Mouse (Mus musculus) urinary bladder, adult 2 months (tissue): Measurements from ENCODE around the gene Med21. TPM values are rescaled to one million over a fixed set of nuclear protein-coding genes. Genes with fewer than 3 reads are reported as not detected.

Experiments used
- DNase-seq: peaks from one replicate; pipeline ENCODE4 v3.0.0; 2022; ENCODE audit warnings: low spot score
- polyA plus RNA-seq: library from polyadenylated mRNA; depleted of rRNA; stranded (reverse); fragments of >200 nt; gene quantifications from 2 replicates; pipeline ENCODE4 v1.2.3, GENCODE M21; 2012

Med21 gene
- polyA plus RNA-seq, 1 experiment: 98.5 TPM

- no peak for DNase-seq
These were observed 2.0 kb upstream of the Med21 start for GRCm38 (mm10) chr6:146640068-146640965.

- no peak for DNase-seq
These were observed 1.4 kb upstream of the Med21 start for GRCm38 (mm10) chr6:146640991-146641390.

- DNase-seq: no peak
These were observed 631 bp upstream of the Med21 start for GRCm38 (mm10) chr6:146641621-146642210.

DNA sequence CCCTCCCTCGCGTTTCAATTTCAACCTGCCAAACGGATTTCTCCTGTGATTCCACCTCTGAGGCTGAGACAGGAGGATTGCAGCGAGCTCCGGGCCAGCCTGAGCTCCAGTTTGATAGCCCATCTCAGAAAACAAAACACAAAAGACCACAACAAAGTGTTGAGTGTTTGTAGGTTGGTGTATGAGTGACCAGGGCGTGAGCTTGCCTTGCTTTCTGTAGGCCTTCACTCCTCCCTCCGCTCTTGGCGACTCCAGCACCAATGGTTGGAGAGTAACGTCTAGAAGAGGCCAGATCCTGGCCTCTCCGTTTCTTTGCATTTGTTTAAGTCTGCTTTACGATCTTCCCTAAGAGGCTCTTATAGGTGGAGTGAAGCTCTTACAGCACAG is 830 bp downstream of the Med21 start:
- peak; percentile 28 for DNase-seq

GRCm38 (mm10) chr6:146650013-146650412 is 7.7 kb downstream of the Med21 start:
- DNase-seq: no peak

DNA sequence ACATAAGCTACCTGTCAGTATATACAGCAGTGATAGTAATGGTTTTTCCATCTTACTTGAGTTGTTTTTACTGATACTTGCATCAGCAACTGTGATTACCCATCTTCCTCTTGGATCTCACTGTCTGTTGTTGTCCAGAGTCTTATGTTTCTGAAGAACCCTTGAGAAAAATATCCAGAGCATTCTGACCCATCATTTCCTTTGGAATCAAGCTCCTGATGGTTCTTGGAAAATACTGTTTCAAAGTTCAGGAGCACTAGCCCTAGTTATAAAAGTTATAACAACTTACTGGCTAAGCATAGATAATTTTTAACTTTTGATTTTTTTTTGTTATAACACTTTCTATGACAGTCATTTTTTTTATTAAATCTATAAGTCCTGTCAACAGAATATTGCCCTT is 9.1 kb downstream of the Med21 start:
- no peak for DNase-seq

DNA sequence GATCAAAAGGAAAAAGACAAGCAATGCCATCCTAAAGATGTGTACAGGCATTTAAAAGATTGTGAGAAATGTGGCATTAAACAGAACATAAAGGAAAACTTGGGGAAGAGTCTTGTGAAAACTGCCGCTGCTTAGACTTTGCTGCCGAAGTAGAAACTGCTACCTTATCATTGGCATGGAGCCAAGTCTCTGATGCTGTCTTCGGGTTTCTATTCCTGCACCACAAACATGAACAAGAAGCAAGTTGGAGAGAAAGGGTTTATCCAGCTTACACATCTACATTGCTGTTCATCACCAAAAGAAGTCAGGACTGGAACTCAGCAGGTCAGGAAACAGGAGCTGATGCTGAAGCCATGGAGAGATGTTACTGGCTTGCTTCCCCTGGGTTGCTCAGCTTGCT is 10.8 kb downstream of the Med21 start:
- no peak for DNase-seq

GRCm38 (mm10) chr6:146660591-146660990 is 18.2 kb downstream of the Med21 start:
- DNase-seq: no peak

DNA sequence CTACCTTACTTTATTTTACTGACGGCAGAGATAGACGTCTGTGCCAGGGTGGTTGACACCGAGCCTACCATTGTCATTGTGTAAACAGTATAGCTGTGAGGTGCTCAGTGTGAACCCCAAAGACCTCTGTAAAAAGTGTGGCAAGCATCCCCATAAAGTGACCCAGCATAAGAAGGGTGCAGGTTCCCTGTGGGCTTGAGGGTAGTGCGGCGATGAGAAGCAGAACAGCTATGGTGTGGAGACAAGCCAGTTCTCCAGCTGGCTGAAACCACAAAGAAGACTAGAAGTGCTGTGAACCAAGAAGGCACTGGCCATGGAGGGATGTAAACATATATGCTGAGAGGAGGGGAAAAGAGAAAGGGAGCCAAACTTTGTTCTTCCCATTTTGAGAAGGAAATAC is 19.3 kb downstream of the Med21 start:
- DNase-seq: no peak

- DNase-seq: no peak
These were observed 20.3 kb downstream of the Med21 start for GRCm38 (mm10) chr6:146662679-146663078.

GRCm38 (mm10) chr6:146664116-146664515 is 21.8 kb downstream of the Med21 start:
- DNase-seq: no peak

DNA sequence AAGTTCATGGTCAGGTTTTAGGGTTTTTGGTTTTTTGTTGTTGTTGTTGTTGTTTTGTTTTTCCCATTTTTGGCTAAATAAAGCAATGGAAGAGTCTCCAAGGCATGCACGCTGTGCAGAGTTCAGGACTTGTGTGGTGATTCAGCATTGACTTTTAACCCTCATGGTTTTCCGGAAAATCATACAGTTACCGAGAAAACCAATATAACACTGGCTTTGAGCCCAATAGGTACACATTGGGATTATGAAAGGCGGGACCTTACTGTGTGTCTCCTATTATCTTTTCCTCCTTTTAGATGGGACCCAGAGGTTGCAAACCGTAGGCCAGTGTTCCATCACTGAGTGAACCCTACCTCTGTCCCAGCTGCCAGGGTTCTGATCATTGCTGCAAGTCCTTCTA is 22.6 kb downstream of the Med21 start:
- DNase-seq: no peak

DNA sequence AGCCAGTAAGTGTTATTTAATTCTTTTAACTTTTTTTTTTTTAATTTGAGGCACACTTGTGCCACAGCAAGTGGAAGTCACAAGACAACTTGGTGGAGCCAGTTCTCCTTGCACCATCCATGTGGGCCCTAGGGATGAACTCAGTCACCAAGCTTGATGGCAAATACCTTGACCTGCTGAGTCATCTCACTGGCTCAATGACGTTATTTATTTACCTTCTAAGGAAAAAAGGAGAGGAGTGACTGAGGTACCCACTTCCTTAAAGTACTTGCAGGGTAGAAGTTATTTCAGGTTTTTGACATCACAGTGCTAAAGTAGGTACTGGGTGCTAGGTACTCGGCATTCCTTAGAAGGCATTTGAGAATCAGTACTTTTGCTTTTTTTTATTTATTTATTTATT is 23.1 kb downstream of the Med21 start:
- no peak for DNase-seq

- DNase-seq: no peak
These were observed 24.5 kb downstream of the Med21 start for GRCm38 (mm10) chr6:146666811-146667210.

GRCm38 (mm10) chr6:146668606-146669005 is 26.3 kb downstream of the Med21 start:
- no peak for DNase-seq

- DNase-seq: no peak
These were observed 28.9 kb downstream of the Med21 start for GRCm38 (mm10) chr6:146670956-146671855.

- no peak for DNase-seq
These were observed 29.8 kb downstream of the Med21 start for GRCm38 (mm10) chr6:146672106-146672505.

DNA sequence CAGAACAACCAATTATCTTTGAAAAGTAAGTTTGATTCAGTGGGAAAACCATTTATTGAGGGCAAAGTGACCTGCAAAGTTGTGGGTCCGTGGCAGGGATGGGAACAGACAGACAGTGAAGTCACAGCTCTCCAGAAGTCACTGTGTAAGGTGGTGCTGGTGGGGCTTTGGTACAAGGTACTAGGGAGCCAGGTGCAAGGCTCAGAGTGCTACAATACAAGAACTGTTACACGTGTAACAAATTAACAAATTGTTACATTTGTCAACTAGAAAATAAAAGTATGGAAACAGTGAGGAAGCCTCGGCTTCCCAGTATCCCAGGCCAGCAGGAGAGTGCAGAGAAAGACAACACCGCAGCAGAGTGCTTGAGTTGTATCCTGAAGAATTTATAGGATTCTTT is 31.3 kb downstream of the Med21 start:
- DNase-seq: no peak

- no peak for DNase-seq
These were observed 32.1 kb downstream of the Med21 start for GRCm38 (mm10) chr6:146674420-146674819.

- no peak for DNase-seq
These were observed 32.7 kb downstream of the Med21 start for GRCm38 (mm10) chr6:146674881-146675536.

DNA sequence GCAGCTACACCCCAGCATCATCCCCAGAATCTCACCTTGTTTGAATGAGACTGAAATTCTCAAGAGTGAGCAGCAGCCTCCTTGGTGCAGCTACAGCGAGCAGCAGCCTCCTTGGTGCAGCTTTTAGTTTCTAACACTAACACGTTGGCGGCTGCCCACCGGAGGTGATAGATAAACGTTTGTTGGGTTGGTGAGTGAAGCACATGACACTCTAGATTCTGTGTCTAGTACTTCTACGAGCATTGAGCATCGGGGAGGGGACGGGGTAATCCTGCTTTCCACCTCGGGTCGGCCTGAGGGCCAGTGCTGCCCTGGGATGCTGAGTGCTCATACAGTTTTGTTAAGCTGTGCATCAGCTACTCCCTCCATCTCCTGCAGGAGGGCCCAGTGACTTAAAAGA is 34.6 kb downstream of the Med21 start:
- no peak for DNase-seq
